Mouse (Mus musculus): Measurements from ENCODE around the gene Grik2.

- TF ChIP-seq CTCF (IDR thresholded peaks at IDR 0.05; ENCODE audit: extremely low read depth, insufficient read depth, low read length) (no peak), POLR2A (IDR thresholded peaks at IDR 0.05; ENCODE audit: extremely low read depth, insufficient read depth, low read length) (no peak)
Measured at GRCm38 (mm10) chr10:49154134-49154533, 634.4 kb downstream of the Grik2 start.
